Mouse (Mus musculus) cerebellum, adult 9-11 months (tissue): ENCODE results near the gene Mid2.
A peak's percentile ranks its signal among the peaks of the same experiment; 100 is the strongest.
"Not testable (repeated sequence)": the region's sequence is repeated elsewhere in the genome, so short reads cannot be mapped to it uniquely, and the experiment has no call there.

Source experiments
- DNase-seq: peaks from one replicate; pipeline ENCODE4 v3.0.0; 2022

The Mid2 gene

GRCm38 (mm10) chrX:140664479-140665241 lies at the start of gene Mid2:
Gene Mid2, plus strand, starts transcription at chrX:140664599.
- DNase-seq: peak; percentile 53

GRCm38 (mm10) chrX:140624875-140625594 lies 39.4 kb upstream of the Mid2 start:
- DNase-seq: no peak

GRCm38 (mm10) chrX:140638028-140638427 lies 26.4 kb upstream of the Mid2 start:
- no peak for DNase-seq

- no peak for DNase-seq
Measured at GRCm38 (mm10) chrX:140639592-140639991, 24.8 kb upstream of the Mid2 start.

GRCm38 (mm10) chrX:140660731-140661130 lies 3.7 kb upstream of the Mid2 start:
- DNase-seq: no peak

GRCm38 (mm10) chrX:140663516-140663915 lies 883 bp upstream of the Mid2 start:
- DNase-seq: no peak

- peak; percentile 50 for DNase-seq
Measured at GRCm38 (mm10) chrX:140665242-140665810, 927 bp downstream of the Mid2 start.

GRCm38 (mm10) chrX:140675444-140675843 lies 11.0 kb downstream of the Mid2 start:
- no peak for DNase-seq

GRCm38 (mm10) chrX:140688335-140688734 lies 23.9 kb downstream of the Mid2 start:
- DNase-seq: peak; percentile 28

- not testable (repeated sequence) for DNase-seq
Measured at GRCm38 (mm10) chrX:140697872-140698463, 33.6 kb downstream of the Mid2 start.

- peak; percentile 12 for DNase-seq
Measured at GRCm38 (mm10) chrX:140703224-140703623, 38.8 kb downstream of the Mid2 start.

GRCm38 (mm10) chrX:140706077-140706476 lies 41.7 kb downstream of the Mid2 start:
- DNase-seq: no peak

- no peak for DNase-seq
Measured at GRCm38 (mm10) chrX:140722400-140722799, 58.0 kb downstream of the Mid2 start.

- no peak for DNase-seq
Measured at GRCm38 (mm10) chrX:140738986-140739385, 74.6 kb downstream of the Mid2 start.

- no peak for DNase-seq
Measured at GRCm38 (mm10) chrX:140743213-140743612, 78.8 kb downstream of the Mid2 start.

- no peak for DNase-seq
Measured at GRCm38 (mm10) chrX:140769794-140770193, 105.4 kb downstream of the Mid2 start.

- no peak for DNase-seq
Measured at GRCm38 (mm10) chrX:140805340-140805739, 140.9 kb downstream of the Mid2 start.

- DNase-seq: no peak
Measured at GRCm38 (mm10) chrX:140813312-140814006, 149.1 kb downstream of the Mid2 start, which contains the start of gene Tex13b. Gene Tex13b, minus strand, starts transcription at chrX:140813433.
